Mouse (Mus musculus) embryonic fibroblast, embryonic 13.5 days (primary cell): ENCODE results near the gene Sh3bp5l. TPM values are rescaled to one million over a fixed set of nuclear protein-coding genes. Genes with fewer than 3 reads are reported as not detected.

Source experiments
- H3K27ac ChIP-seq: 2 replicates; pipeline ENCODE4 v1.5.1; 2012; ENCODE audit warnings: low read length, control low read depth, inconsistent platforms; ENCODE audit not compliant: insufficient read depth
- H3K4me1 ChIP-seq: 2 replicates; pipeline ENCODE4 v1.6.1; 2011; ENCODE audit warnings: low read length; ENCODE audit not compliant: control insufficient read depth, insufficient read depth
- H3K4me3 ChIP-seq: 2 replicates; pipeline ENCODE4 v1.5.1; 2011; ENCODE audit warnings: mild to moderate bottlenecking, control low read depth, low read length; ENCODE audit not compliant: insufficient read depth
- CTCF ChIP-seq: IDR thresholded peaks from 2 replicates; pipeline ENCODE4 v1.5.1; 2011; ENCODE audit warnings: mild to moderate bottlenecking, control low read depth, low read length, moderate library complexity, borderline replicate concordance; ENCODE audit not compliant: insufficient read depth
- POLR2A ChIP-seq: IDR thresholded peaks from 2 replicates; pipeline ENCODE4 v1.6.1; 2011; ENCODE audit warnings: low read depth, mild to moderate bottlenecking, control low read depth, low read length, moderate library complexity
- polyA plus RNA-seq: library from polyadenylated mRNA; stranded (reverse); fragments of >200 nt; gene quantifications from 2 replicates; pipeline ENCODE4 v1.2.4, GENCODE M21; 2011; ENCODE audit warnings: low read depth; ENCODE audit not compliant: missing spikeins, insufficient read length

Gene Sh3bp5l
- 21.5 and 25.1 TPM in 2 replicates for polyA plus RNA-seq

GRCm38 (mm10) chr11:58330276-58331148 is at the start of gene Sh3bp5l, which contains the start of gene Zfp672:
TSS of gene Sh3bp5l (plus strand) at chr11:58330724.
TSS of gene Zfp672 (minus strand) at chr11:58330339.
- TF ChIP-seq CTCF (no peak), POLR2A (peak; percentile 45; the same call in 1 of the 2 replicates)
- peak within 1 kb of the TSS; percentile 58 for H3K27ac ChIP-seq
- H3K4me3 ChIP-seq, result peak within 1 kb of the TSS; percentile 83
- H3K4me1 ChIP-seq, result peaks cover 9% of the 10 kb centered on the region; the same call in 1 of the 2 replicates

- no peaks in the 10 kb centered on the region for H3K4me1 ChIP-seq
- H3K27ac ChIP-seq, result no peak overlapping the region
- H3K4me3 ChIP-seq, result no peak overlapping the region
- TF ChIP-seq POLR2A (no peak), CTCF (no peak)
Observed at GRCm38 (mm10) chr11:58281970-58282496, 48.5 kb upstream of the Sh3bp5l start.

DNA sequence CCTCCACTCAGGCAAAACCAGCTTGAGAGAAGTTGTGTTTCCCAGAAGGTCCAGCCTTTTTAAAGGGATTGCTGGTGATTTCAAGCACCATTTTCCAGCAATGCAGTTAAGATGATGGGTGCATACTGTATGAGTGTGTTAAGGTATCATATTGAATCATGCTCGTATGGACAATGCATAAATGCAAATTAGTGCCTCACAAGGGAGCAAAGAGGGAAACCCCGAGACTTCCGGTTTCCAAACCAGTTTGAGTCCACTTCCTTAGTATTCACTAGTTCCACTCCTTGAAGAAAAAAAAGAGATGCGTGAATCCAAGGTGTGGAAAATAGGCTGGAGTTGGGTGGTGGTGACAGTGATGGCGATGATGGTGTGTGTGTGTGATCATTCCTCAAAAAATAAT is 48.0 kb upstream of the Sh3bp5l start:
- Histone ChIP-seq H3K4me3 (no peak overlapping the region), H3K4me1 (no peaks in the 10 kb centered on the region), H3K27ac (no peak overlapping the region)
- TF ChIP-seq POLR2A, result no peak

DNA sequence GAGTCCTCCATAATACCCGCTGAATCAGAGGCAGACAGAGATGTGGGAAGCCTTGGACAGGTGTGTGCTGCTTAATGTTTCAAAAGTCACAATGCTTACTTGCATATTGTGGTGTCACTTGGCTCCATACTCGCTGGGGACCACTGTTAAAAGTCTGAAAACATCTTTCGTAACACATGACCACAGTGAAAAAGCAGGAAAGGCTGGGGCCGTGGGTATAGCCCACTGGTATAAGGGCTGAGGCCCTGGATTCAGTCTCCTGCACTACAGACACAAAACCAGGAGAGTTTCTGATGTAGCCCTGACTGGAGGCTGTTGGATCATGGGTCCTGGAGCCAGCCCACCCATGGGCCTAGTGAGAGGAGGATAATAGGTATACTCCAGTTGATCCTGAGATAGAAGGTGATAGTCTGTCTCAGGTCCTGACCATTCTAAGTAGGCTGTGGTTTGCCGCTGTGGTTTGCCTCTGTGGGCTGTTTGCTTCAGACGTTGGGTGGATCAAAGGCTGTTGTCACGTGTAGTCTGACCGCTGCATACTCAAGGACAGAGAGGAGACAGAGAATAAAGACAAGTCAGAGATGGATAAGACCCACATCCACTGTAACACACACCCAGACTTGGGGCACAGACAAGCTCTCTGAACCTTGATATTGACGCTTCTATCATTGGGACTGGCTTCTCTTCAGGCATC is 40.4 kb upstream of the Sh3bp5l start:
- TF ChIP-seq POLR2A (no peak), CTCF (no peak)
- H3K4me3 ChIP-seq, result no peak overlapping the region
- no peaks in the 10 kb centered on the region for H3K4me1 ChIP-seq
- no peak overlapping the region for H3K27ac ChIP-seq

GRCm38 (mm10) chr11:58290812-58291211 is 39.7 kb upstream of the Sh3bp5l start:
- no peak for TF ChIP-seq POLR2A
- TF ChIP-seq CTCF, result no peak
- Histone ChIP-seq H3K4me1 (no peaks in the 10 kb centered on the region), H3K4me3 (no peak overlapping the region), H3K27ac (no peak overlapping the region)

DNA sequence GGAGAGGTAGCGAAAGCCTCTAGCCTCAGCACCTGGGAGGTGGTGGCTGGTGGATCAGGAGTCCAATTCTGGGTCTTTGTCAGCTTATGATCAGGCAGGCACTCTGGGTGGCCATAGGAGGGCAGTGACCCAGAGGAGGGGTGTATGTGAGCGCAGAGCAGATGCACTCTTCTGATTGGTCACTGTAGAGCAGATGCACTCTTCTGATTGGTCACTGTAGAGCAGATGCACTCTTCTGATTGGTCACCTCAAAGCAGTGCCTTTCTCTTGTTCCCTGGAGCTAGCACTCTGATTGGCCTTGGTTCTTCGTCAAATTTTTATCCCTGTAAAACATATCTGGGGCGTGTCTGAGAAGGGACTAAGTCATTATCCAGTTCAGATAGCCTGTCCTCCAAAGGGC is 37.7 kb upstream of the Sh3bp5l start:
- H3K4me3 ChIP-seq, result no peak overlapping the region
- TF ChIP-seq CTCF (no peak), POLR2A (no peak)
- H3K4me1 ChIP-seq, result no peaks in the 10 kb centered on the region
- no peak overlapping the region for H3K27ac ChIP-seq

DNA sequence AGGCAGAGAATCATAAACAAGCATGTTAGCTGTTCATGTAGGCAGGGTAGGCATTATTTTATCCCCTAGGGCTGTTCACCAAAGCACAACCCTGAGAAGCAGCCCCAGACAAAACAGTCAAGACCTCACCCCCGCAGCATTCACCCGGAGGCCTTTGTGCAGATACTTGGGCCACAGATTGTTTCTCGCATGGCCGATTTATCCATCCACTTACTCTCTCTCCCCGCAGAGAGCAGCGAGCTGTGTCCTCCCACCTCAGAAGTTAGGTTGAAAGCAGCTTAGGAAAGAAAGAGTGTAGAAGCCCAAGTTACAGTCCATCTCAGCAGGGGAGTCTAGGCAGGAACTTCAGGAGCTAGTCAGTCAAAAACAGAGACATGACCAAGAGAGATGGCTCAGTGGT is 33.1 kb upstream of the Sh3bp5l start:
- Histone ChIP-seq H3K4me3 (no peak overlapping the region), H3K4me1 (no peaks in the 10 kb centered on the region), H3K27ac (no peak overlapping the region)
- TF ChIP-seq CTCF, result no peak
- no peak for TF ChIP-seq POLR2A

DNA sequence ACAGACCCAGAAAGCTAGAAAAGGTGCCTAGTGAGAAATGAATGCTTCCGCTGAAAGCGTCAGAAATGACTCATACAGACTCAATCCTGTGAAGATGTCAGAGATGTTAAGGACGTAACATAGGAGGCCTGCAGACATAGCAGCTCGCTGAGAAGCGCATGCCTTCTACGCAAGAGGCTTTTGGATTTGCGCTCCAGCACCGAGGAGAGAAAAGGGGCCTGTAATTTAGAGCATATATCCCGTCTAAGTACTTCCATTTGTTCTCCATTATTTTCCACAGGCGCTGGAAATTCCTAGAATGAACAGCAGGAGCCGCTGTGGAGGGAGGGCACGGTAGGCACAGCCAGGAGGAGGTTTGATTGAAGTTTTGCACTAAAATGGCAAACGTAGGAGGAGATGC is 29.5 kb upstream of the Sh3bp5l start:
- TF ChIP-seq CTCF, result peak; percentile 50; the same call in 1 of the 2 replicates
- TF ChIP-seq POLR2A, result no peak
- no peaks in the 10 kb centered on the region for H3K4me1 ChIP-seq
- peak overlapping the region; percentile 22 for H3K4me3 ChIP-seq
- H3K27ac ChIP-seq, result no peak overlapping the region

DNA sequence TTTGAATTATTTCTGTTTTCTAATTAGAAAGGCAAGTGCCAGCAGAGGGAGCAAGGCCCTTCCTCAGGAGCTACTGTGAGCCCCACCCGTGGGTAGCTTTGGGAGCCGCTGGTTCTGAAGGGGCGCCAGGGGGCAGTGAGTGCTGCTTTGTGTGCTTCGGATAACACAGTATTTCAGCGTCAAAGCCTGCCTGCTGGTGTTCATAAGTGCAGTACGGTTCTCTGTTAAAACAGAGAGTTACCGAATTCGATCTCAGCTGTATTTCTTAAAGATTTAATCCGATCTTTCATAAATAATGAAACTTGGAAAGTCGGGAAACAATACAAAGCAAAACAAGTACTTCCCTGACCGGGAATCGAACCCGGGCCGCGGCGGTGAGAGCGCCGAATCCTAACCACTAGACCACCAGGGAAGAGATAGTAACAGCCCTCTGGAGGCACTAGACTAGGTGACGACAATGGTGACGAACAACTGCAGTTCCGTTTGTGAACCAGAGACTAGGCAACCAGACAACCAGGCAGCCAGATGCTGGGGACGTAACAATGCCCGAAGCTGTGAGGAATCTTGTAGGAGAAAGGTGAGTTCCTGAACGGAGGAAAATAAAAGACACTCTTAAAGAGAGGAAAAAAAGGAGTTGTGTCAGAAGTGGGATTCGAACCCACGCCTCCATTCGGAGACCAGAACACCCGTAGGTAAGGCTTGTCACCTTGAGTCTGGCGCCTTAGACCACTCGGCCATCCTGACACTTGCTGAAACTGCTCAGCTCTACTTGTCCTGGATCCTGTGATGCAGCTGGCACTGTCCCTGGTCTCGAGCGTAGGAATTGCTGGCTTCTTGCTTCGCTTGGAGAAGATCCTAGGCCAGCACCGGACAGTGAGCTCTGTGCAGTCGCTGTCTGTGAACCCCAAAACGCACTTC is 28.4 kb upstream of the Sh3bp5l start:
- H3K27ac ChIP-seq, result peak overlapping the region; percentile 10; the same call in 1 of the 2 replicates
- peak; percentile 51 for TF ChIP-seq CTCF
- TF ChIP-seq POLR2A, result no peak

More for the DNA sequence above, 28.4 kb upstream of the Sh3bp5l start:
- no peaks in the 10 kb centered on the region for H3K4me1 ChIP-seq
- H3K4me3 ChIP-seq, result peak overlapping the region; percentile 57
